Mouse (Mus musculus) retina, embryonic 14.5 days (tissue): ENCODE measurements around the gene Madd.

Source experiments
- DNase-seq: peaks from one replicate; pipeline ENCODE4 v3.0.0-alpha.2; 2015; ENCODE audit warnings: low spot score

Gene Madd

DNA sequence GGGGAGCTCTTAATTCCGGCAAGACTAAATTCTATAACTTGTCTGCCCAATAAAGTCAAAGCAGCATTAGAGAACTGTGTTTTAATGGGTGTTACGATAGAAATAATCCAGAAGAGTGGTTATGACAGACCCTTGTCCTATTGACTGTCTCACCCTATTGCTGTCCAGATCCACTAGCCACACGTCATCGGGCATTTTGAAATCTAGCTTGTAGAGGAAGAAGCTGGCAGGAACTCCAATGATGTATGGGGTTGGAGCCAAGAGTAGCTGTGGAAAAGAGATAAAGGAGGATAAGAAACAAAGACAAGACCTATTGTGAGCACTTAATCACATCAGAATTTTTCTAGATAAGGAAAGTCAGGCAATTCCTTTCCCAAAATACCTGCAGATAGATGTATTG lies 8.1 kb downstream of the Madd start:
- no peak for DNase-seq

DNA sequence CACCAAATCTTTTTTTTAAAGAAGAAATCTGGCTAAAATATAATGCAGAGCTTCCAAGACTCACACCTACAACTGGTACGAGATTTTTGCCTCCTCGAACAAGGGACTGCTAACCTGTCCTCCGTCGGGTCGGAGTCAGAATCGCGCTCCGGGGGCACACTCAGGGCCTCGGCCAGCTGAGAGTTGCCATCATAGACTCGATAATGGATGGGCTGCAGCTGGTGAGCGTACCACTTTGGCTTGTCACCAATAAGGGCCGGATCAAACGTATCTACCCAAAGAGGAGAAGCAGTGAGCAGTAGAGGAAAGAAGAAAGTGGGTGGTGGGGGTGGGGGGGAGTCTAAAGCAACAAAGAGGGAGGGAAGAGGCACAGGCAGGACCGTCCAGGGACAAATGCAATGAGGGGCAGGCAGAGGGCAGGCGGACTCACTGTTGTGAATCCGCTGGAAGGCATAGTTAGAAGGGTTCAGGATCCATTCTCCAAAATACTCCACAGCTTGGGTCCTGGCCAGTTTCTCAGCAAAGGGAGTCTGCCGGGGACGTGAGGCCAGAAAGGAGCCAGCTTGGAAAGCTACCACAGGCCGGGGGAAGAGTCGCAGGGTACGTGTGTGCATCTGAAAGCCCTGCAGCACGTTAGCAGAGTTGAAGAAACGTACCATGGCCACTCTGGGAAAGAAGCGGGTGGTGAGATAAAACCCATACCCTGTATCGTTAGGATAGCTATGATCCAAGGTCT lies 13.9 kb downstream of the Madd start:
- DNase-seq = no peak

DNA sequence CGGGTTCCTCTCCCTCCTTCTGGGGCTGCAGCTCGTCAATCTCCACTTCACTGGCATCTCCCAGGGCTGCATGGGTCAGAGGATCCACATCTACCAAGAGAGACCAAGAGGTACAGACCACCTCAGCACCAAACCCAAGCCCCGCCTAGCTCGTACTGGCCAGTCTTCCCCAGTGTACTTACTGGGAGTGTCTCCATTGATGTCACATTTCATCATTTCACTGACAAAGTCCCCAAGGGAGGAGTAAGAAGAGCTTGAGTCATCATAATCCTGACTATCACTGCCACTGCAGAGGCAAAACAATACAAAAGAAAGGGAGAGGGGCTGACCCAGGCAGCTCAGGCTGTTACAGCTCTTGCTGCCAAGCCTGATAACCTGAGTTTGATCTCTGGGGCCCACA lies 16.0 kb downstream of the Madd start:
- DNase-seq = no peak

DNA sequence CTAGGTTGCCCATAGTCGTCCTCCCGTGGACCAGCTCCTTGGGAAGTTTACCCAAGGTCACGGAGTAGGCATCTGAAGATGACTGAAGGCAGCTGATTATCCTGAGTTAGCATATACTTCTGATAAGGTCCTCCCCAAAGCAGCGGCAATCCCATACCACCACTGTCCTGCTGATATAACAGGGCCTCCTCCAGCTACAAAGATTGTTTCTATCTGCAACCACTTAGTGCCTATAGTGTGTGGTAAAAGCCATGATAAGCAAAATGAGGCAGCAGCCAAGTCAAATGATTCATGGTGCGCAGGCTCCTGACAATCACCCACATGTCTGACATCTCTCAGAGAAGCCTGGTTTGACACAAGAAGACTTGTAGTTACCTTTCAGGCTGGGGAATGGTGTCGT lies 18.6 kb downstream of the Madd start:
- DNase-seq = no peak

DNA sequence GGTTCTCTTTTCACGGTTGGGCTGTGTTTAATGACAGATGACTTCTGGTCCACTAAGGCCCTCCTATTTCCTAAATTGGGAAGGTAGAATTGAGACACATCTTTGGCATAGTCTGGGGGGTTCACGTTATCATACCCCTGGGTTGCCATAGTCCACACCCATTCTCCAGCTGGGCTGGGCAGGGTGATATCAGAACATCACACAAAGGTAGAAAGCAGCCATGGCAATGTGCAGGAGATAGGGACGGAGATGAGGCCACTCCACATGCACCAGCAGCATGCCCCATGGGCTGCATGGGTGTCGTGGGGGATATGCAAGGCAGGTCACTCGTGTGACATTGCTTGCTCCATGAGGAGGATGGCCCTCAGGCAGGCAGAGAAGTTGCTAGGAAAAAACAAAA lies 20.1 kb downstream of the Madd start:
- DNase-seq = no peak

DNA sequence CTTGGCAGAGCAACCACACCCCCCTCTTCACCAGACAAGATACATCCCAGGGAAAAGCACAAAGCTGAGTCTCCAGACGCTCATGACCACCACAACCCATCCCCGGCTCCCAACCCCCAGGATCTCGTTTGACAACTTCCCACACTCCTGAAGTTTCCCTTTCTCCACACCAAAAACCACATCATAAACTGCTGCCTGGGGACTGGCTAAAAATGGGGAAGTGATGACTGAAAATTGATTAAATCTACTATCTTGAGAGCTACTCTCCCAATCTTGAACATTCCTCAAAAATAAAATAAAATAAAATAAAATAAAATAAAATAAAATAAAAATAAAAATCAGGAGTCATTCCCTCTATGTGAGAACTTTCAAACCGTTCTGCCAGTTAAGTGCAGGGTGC lies 20.7 kb downstream of the Madd start:
- DNase-seq = no peak

DNA sequence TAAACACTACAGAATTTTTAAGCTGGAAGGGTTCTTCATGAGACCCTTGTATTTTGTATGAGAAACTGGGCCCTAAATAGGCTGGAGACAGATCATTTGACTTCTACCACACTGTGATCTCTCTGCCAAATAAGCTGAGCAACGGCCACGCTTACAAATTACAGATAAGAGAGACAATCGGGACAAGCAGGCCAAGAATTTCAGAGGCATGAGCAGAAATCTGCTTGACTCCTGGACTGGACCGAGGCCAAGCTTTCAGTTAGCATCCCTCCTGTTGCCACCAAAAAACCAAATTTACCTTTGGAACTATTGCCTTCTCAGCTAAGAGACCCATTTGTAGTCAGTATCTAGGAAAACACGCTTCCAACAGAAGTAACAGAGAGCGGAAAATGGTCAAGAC lies 23.0 kb downstream of the Madd start:
- no peak for DNase-seq

DNA sequence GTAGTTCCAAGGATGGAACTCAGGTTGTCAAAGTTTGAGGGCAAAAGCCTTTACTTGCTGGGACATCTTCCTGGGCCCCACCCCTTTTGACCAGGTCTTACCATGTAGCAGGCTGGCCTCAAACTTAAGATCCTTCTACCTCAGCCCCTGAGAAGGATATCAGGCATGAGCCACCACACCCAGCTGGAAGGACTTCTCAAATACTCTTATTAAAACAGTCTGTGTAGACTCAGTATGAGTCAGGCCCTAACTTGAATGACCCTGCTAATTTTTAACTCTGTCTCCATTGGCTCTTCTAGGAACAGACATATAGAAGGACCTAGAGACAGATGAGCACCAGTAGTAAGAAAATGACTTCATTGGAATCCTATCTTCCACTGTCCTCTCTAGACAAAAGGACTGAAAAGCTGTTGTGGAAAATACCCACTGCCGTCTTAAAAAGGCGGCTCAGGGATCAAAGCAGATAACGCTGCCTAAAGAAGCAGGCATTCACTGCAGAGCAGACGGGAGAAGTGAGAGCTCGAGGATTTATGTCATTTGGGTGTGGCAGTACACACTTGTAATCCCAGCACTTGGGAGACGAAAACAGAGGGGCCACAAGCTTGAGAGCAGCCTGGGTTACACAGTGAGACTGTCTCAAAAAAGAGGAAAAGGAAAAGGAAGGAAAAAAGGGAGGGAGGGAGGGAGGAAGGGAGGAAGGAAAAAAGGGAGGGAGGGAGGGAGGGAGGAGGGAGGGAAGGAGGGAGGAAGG lies 26.5 kb downstream of the Madd start:
- no peak for DNase-seq

DNA sequence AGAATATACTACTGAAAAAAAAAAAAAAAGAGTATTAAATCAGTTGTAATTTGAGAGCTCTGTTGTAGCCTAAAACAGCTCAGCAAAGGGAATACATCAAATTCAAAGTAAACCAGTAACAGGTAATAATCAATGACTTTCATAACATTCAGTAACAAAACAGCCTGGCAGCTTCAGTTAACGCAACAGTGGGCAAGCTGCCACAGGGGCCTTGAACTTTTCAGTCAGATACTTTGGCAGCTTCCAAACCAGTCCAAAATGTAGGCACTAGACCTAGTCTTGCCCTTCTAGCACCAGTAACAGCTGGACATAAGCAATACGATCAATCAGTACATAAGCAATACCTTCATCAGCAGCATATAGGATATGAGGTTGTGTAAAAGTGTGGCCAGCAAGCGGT lies 29.5 kb downstream of the Madd start:
- no peak for DNase-seq

DNA sequence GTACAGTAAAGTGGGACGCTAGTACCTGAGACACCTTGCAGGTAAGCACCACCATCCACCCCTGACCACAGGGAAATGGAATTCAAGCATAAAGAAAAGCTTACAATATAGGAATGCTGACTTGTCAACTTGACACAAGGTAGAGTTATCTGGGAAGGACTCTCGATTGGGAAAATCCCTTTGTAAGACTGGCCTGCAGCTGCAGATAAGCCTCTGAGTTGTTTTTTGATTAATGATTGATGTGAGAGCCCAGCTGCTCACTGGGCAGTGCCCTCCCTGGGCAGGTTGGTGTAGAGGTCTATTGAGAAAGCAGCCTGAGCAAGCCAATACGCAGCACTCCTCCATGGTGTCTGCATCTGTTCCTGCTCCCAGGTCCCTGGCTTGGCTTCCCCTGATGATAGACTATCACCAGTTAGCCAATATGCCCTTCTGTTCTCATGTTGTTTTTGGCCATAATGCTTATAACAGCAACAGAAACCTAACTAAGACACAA lies 30.7 kb downstream of the Madd start:
- no peak for DNase-seq

DNA sequence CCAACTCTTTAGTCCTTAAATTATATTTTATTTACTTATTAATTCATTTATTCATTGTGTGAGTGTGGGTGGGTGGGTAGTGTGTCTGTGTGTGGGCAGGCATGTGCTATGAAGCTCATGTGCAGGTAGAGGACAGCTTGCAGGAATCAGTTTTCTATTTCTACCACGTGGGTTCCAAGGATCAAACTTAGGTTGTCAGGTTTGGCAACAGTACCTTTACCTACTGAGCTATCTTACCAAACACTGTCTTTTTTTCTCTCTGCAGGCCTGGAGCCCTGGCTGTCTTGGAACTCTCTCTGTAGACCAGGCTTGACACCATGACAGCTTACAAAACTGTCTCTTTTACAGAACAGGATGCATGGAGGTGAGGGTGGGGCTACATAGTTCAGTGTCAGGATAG lies 32.3 kb downstream of the Madd start:
- no peak for DNase-seq

DNA sequence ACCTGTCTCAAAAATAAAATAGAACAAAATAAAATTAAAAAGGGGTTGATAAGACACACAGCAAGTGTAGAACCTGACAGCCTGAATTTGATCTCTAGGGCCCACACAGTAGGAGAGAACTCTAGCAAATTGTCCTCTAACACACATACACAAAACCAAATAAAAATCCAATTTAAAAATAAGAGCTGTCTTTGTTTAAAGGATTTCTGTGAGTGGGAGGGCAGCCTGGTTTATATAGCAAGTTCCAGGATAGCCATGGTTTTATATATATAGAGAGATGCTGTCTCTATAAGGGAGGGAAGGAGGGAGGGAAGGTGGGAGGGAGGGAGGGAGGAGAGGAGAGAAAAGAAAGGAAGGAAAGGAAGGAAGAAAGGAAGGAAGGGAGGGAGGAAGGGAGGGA lies 35.5 kb downstream of the Madd start:
- DNase-seq = no peak

DNA sequence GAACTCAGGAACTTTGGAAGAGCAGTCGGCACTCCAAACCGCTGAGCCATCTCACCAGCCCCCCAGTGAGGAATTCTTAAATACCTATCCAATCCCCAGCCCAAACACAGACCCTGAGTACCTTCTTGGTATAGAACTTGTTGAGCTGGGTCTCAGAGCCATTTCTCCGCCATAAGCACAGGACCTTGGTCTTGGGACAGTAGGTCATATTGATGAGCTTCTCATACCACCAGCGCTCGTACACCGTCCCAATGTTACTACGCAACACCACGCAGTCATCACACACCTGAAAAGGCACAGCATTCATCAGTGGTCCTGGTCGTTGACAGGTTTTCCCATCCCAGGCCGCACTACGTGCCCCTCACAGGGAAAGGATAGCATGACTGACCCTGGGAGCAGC lies 40.2 kb downstream of the Madd start:
- DNase-seq = no peak

DNA sequence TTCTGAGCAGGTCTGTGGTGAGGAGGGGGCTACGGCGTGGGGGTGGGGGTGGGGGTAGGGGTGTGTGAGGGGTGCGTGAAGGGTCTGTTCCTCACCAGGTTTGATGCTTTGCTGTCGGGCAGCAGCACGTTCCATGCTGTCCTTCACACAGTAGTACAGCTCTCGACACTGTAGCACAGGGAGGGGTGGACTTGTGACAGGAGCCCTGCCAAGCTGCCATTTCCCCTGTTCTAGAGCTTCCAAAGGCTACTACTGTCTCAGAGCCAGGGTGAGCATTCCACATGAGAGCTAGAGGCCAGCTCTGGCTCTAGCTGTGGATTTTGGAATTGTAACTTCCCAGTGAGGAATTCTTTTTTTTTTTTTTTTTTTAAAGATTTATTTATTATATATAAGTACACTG lies 40.7 kb downstream of the Madd start:
- no peak for DNase-seq

DNA sequence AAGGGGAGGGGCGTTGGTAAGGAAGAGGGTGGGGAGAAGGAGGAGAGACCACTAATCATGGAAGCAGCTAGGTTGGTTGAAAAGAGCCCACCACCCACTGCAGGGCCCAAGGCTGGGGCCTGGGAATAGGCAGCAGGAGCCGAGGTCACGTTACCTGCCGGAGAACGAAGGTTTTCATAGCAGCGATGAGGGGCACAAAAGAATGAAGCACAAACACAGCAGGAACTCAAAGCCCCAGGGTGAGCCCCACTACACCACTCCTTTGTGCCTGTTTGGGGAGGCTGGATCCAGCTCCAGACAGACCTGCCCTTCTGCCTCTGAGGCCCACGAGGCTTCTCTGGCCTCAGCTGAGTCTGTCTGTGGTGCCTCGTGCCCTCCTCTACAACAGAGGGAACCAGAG lies 43.9 kb downstream of the Madd start:
- no peak for DNase-seq

DNA sequence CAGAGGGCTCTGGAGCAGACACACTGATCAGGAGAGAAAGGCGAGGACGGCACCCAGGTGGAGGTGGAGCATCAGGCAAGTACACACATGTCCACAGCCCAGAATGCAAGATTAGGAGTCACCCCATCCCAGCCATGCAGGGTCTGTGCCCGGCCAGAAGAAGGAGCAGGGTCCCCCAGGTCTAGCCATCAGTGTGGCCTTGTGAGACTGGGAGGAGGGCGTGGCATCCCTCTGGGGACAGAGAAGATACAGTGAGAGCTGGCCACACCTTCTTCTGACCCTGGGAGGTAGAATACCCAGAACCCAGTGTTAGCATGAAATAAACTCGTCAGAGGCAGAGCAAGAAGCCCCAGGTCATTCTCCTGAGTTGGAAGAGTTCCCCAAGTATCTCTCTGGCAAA lies 44.3 kb downstream of the Madd start:
- no peak for DNase-seq

DNA sequence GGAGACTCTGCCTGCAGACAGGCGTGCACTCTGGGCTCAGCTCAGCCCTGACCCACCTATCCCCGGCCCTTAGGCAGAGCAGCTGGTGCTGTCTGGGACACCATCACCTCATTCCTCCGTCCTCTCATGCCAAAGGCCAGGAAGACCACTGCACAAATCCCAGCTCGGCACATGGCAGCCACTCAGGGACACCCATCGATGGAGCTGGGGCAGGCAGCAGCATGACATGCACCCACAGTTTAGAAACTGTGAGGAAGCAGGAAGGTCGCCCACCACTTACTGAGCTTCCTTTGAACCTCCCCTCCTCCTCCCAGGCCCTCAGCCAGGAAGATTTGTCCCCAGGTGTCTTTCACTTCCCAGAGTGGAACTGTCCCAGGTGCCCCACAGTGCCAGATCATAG lies 46.2 kb downstream of the Madd start:
- no peak for DNase-seq

DNA sequence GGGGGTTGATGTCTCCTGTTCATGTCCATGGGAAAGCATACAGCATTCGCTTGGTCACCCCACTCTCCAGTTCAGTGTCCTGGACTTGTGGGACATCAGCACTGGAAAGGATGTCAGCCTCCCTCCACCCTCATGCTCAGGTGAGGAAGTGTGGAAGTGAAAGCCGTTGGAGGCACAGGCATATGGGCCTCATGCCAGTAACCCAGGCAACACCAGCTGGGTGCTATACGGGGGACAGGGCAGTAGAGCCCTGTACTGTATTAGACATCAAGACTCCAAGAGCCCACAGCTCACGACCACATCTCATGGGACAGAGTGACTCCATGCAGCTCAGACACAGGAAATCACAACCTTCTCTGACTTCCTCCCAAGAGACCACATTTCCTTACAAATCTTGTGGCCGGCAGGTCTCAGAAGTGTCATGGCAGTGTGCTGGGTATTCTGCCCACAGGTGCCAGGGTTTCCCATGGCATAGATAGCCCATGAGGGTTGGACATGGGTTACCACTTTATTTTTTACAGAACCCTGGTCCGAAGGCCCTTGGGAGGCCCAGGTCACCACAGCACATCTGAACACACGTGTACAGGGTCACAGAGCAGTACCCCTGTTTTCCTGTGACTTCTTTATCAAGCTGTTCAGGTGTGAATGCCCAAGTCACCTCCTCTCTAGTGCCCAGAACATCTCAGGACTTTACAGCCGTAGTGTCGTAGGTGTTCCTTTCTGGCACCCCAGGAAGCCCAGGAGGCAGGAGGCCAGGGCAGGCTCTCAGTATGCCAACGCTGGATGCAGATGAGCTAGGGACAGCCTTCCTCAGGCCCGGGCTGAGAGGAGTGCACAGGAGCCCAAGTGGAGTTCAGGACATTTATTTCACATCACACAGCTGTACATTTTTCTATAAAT lies 46.9 kb downstream of the Madd start:
- DNase-seq = no peak

DNA sequence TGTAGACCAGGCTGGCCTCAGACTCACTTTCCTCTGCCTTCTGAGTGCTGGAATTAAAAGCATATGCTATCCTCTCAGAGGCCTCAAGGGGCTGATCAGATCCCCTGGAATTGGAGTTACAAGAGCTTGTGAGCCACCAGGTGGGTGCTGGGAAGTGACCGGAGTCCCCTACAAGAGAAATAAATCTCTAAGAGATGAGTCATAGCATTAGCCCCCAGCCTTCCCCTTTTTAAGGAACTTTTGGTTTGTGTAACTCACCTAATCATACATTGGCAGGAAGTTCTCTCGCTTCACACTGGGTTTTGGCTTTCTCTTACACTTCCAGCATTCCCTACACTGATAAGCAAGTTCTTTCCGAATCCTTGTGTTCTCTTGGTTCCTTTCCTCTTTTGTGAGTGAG lies 51.6 kb downstream of the Madd start:
- no peak for DNase-seq

DNA sequence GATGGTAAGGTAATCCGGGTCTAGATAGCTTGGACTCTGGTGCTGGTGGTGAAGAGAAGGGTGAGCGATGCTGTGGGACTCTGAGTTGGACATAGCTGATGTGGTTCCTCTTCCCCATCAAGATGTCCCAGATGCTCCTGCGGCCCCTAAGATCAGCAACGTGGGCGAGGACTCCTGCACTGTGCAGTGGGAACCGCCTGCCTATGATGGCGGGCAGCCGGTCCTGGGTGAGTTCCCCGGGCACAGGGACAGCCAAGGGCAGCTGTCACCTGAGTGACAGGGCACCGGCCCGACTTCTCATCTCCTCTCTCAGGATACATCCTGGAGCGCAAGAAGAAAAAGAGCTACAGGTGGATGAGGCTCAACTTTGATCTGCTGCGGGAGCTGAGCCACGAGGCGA lies 52.4 kb downstream of the Madd start:
- DNase-seq = no peak

DNA sequence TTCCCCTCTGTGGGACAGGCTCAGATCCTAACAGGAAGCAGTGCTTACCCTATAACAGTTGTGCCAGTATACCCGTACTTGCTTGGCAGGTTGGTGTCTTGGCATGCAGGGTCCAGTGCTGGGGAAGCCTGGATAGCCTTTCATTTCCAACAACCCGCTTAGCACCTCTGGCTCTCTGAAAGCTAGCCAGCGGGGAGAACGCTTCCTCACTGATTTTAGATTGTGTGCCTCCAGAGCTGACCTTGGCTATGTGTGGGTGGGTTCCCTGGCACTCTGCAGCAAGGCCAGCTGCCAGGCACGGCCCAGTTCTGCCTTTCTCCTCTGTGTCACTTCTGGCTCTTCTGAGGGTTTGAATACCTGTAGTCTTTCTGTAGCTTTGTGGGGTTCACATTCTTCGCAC lies 53.5 kb downstream of the Madd start:
- DNase-seq = no peak

DNA sequence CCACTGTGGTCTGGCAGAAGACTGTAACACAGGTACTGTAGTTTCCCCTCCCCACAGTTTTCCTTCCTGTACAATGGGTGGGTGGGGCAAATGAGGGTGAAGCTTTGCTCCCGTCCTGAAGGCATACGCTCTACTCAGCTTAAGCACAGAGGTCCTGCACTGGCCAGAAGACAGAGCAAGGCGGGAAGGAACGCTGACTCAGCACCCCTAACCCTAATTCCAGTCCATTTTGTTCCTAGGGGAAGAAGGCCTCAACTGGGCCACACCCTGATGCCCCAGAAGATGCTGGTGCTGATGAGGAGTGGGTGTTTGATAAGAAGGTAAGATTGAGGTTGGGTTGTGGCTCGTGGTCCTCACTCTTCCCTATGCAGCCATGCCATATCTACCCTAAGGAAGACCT lies 54.9 kb downstream of the Madd start:
- DNase-seq = no peak

DNA sequence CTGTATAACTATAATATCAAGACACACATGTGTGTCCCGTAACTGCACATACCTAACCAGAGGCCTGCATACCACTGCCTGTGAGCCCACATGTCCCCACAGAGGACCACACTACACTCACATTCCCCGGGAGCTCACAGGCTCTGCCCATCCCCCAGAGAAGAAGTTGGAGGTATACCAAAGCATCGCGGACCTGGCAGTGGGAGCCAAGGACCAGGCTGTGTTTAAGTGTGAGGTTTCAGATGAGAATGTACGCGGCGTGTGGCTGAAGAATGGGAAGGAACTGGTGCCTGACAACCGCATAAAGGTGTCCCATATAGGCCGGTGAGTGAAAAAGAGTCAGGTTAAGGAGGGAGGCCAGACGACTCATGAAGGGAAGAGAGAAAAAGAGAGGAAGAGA lies 58.5 kb downstream of the Madd start:
- no peak for DNase-seq
